ENCODE assay signal across 24 mouse cellular contexts in genomic region chr11:38155706-38156105, GRCm38 (mm10).
A peak's percentile ranks its signal among the peaks of the same experiment; 100 is the strongest.
DNase-seq lines count a peak whose midpoint lies in the region; ATAC-seq lines count a peak whose summit lies in the region.
"Had no signal": no experiment of that assay in that cellular context is flagged by ENCODE, and none has a peak within 500 bp of the region (broad histone marks: within the 10 kb centered on the region; RNA-seq: fewer than 3 reads in every experiment).

No protein-coding gene starts in this region.

- H3K9me3 ChIP-seq in heart, embryonic 12.5 days (replicated peaks), result no peaks in the 10 kb centered on the region
- H3K9me3 ChIP-seq in heart, embryonic 10.5 days, result no peaks in the 10 kb centered on the region
- no peaks in the 10 kb centered on the region for H3K9me3 ChIP-seq in heart, embryonic 15.5 days (replicated peaks)
- H3K9me3 ChIP-seq: forebrain, embryonic 10.5 days; forebrain, embryonic 13.5 days; G1E; hindbrain, embryonic 12.5 days; hindbrain, embryonic 15.5 days had no signal

- intact Hi-C loops in heart, postnatal 25 days (cut with DNase I), result no loop called here
- intact Hi-C loops in heart, postnatal 10 days (cut with DNase I), result no loop called here

- DNase-seq in heart, embryonic 10.5 days (ENCODE audit: low spot score), result no peak
- no peak for DNase-seq in heart, postnatal 25 days (ENCODE audit: low spot score)
- peak; percentile 2 to 3 for DNase-seq in heart, postnatal 10 days
- no peak for DNase-seq in heart, postnatal 4 days
- DNase-seq: adrenal gland, postnatal 10 days; adrenal gland, postnatal 36 days; B cell, adult 2 months; cerebellum, adult 18-20 months; cerebellum, adult 9-10 months; cerebellum, postnatal 14 days; gastrocnemius, postnatal 10 days; gastrocnemius, postnatal 36 days; kidney, adult 2 months had no signal

- no peak overlapping the region for H3K4me2 ChIP-seq in heart, embryonic 12.5 days
- H3K4me2 ChIP-seq in heart, embryonic 15.5 days, result no peak overlapping the region
- H3K4me2 ChIP-seq: forebrain, embryonic 13.5 days; hindbrain, embryonic 12.5 days; hindbrain, embryonic 15.5 days had no signal

- H3K9ac ChIP-seq in heart, embryonic 12.5 days, result no peak overlapping the region
- H3K9ac ChIP-seq in heart, embryonic 15.5 days, result no peak overlapping the region
- H3K9ac ChIP-seq: forebrain, embryonic 13.5 days; hindbrain, embryonic 12.5 days; hindbrain, embryonic 15.5 days had no signal

- H3K27ac ChIP-seq in heart, embryonic 12.5 days (ENCODE audit: poor library complexity, severe bottlenecking), result 0 out of 2 replicates have a peak overlapping the region, but pooled peaks have one; percentile 43
- H3K27ac ChIP-seq in heart, embryonic 10.5 days, result no peak overlapping the region
- peak overlapping the region; percentile 29; the same call in 1 of the 2 replicates for H3K27ac ChIP-seq in heart, embryonic 15.5 days
- H3K27ac ChIP-seq: forebrain, embryonic 10.5 days; forebrain, embryonic 13.5 days; hindbrain, embryonic 12.5 days; hindbrain, embryonic 15.5 days had no signal

- H3K4me1 ChIP-seq in heart, embryonic 12.5 days (replicated peaks), result peaks cover 3% of the 10 kb centered on the region; the same call in 1 of the 2 replicates
- 0 out of 2 replicates have a peak, but pooled peaks cover 4% of the 10 kb centered on the region for H3K4me1 ChIP-seq in heart, embryonic 10.5 days
- H3K4me1 ChIP-seq in heart, embryonic 15.5 days (replicated peaks), result peaks cover 5% of the 10 kb centered on the region
- H3K4me1 ChIP-seq: forebrain, embryonic 10.5 days; forebrain, embryonic 13.5 days; hindbrain, embryonic 12.5 days; hindbrain, embryonic 15.5 days had no signal

- ATAC-seq in heart, embryonic 12.5 days (ENCODE audit: insufficient number of reproducible peaks, low FRiP score), result no peak
- no peak for ATAC-seq in heart, embryonic 15.5 days (replicated peaks; ENCODE audit: insufficient number of reproducible peaks, insufficient read depth, low FRiP score, low read depth)
- ATAC-seq: forebrain, embryonic 13.5 days; forebrain, embryonic 16.5 days; intestine, postnatal 0 days; Patski had no signal

- no peaks in the 10 kb centered on the region for H3K36me3 ChIP-seq in heart, embryonic 12.5 days
- H3K36me3 ChIP-seq in heart, embryonic 10.5 days, result no peaks in the 10 kb centered on the region
- no peaks in the 10 kb centered on the region for H3K36me3 ChIP-seq in heart, embryonic 15.5 days
- H3K36me3 ChIP-seq: forebrain, embryonic 10.5 days; G1E; hindbrain, embryonic 12.5 days; hindbrain, embryonic 15.5 days had no signal

- no peak overlapping the region for H3K4me3 ChIP-seq in heart, embryonic 12.5 days
- H3K4me3 ChIP-seq in heart, embryonic 10.5 days, result no peak overlapping the region
- no peak overlapping the region for H3K4me3 ChIP-seq in heart, embryonic 15.5 days
- H3K4me3 ChIP-seq: forebrain, embryonic 10.5 days; forebrain, embryonic 13.5 days; hindbrain, embryonic 12.5 days; hindbrain, embryonic 15.5 days had no signal

- WGBS in heart, embryonic 12.5 days, result 45% methylated on average over 2 of the region's 2 CpGs
- 49% methylated on average over 2 of the region's 2 CpGs for WGBS in heart, embryonic 10.5 days
- 42% methylated on average over 2 of the region's 2 CpGs for WGBS in heart, embryonic 15.5 days

- no peaks in the 10 kb centered on the region for H3K27me3 ChIP-seq in heart, embryonic 12.5 days (replicated peaks)
- H3K27me3 ChIP-seq in heart, embryonic 10.5 days (ENCODE audit: insufficient read depth, poor library complexity, severe bottlenecking), result no peaks in the 10 kb centered on the region
- H3K27me3 ChIP-seq in heart, embryonic 15.5 days, result no peaks in the 10 kb centered on the region
- H3K27me3 ChIP-seq: CH12.LX; forebrain, embryonic 13.5 days; hindbrain, embryonic 12.5 days; hindbrain, embryonic 15.5 days had no signal

Comparison
In these comparisons a context has a peak if more than half of its experiments do, and no peak if none do; other contexts are left out.
1. DNase-seq: peak in heart, postnatal 10 days (2 of 2); none in heart, embryonic 10.5 days (single experiment), heart, postnatal 25 days (single experiment) and heart, postnatal 4 days (single experiment).